Mouse (Mus musculus): ENCODE data around the gene Xylt1.

The Xylt1 gene

GRCm38 (mm10) chr7:117395511-117395910, 14.7 kb downstream of the Xylt1 start:
- DNase-seq = no peak

- no peak for DNase-seq
Observed at GRCm38 (mm10) chr7:117397877-117398276, 17.1 kb downstream of the Xylt1 start.

- DNase-seq = no peak
Observed at GRCm38 (mm10) chr7:117399971-117400370, 19.2 kb downstream of the Xylt1 start.

GRCm38 (mm10) chr7:117401581-117401980, 20.8 kb downstream of the Xylt1 start:
- DNase-seq = no peak

GRCm38 (mm10) chr7:117406336-117406735, 25.6 kb downstream of the Xylt1 start:
- DNase-seq = no peak

GRCm38 (mm10) chr7:117409268-117409988, 28.6 kb downstream of the Xylt1 start:
- DNase-seq = no peak

- no peak for DNase-seq
Observed at GRCm38 (mm10) chr7:117411874-117412273, 31.1 kb downstream of the Xylt1 start.

- DNase-seq = no peak
Observed at GRCm38 (mm10) chr7:117412405-117412804, 31.6 kb downstream of the Xylt1 start.

GRCm38 (mm10) chr7:117414341-117415008, 33.7 kb downstream of the Xylt1 start:
- DNase-seq = peak; percentile 66

GRCm38 (mm10) chr7:117415009-117415363, 34.2 kb downstream of the Xylt1 start:
- no peak for DNase-seq

- DNase-seq = no peak
Observed at GRCm38 (mm10) chr7:117419041-117419440, 38.3 kb downstream of the Xylt1 start.

- no peak for DNase-seq
Observed at GRCm38 (mm10) chr7:117419846-117420245, 39.1 kb downstream of the Xylt1 start.

- DNase-seq = no peak
Observed at GRCm38 (mm10) chr7:117420301-117420700, 39.5 kb downstream of the Xylt1 start.

GRCm38 (mm10) chr7:117420836-117421566, 40.2 kb downstream of the Xylt1 start:
- no peak for DNase-seq

- DNase-seq = no peak
Observed at GRCm38 (mm10) chr7:117424841-117425240, 44.1 kb downstream of the Xylt1 start.

GRCm38 (mm10) chr7:117426366-117426765, 45.6 kb downstream of the Xylt1 start:
- DNase-seq = no peak

GRCm38 (mm10) chr7:117428690-117429224, 48.0 kb downstream of the Xylt1 start:
- DNase-seq = peak; percentile 51

- no peak for DNase-seq
Observed at GRCm38 (mm10) chr7:117429483-117429882, 48.7 kb downstream of the Xylt1 start.

- no peak for DNase-seq
Observed at GRCm38 (mm10) chr7:117429895-117430294, 49.1 kb downstream of the Xylt1 start.

- no peak for DNase-seq
Observed at GRCm38 (mm10) chr7:117430361-117430935, 49.7 kb downstream of the Xylt1 start.

GRCm38 (mm10) chr7:117433641-117434040, 52.9 kb downstream of the Xylt1 start:
- peak; percentile 32 for DNase-seq

- no peak for DNase-seq
Observed at GRCm38 (mm10) chr7:117435091-117435490, 54.3 kb downstream of the Xylt1 start.
